Mouse (Mus musculus): ENCODE results near the gene Enpp3. TPM values are rescaled to one million over a fixed set of nuclear protein-coding genes. Genes with fewer than 3 reads are reported as not detected.
A peak's percentile ranks its signal among the peaks of the same experiment; 100 is the strongest.

Gene Enpp3
- polyA plus RNA-seq, 1 experiment from 2014 or later: 10.9 TPM

- Histone ChIP-seq H3K9me3 (ENCODE audit: control insufficient read depth, low read length) (no peaks in the 10 kb centered on the region), H3K36me3 (ENCODE audit: control insufficient read depth, insufficient read depth, low read length) (no peaks in the 10 kb centered on the region), H3K27ac (ENCODE audit: low read depth) (no peak overlapping the region), H3K4me1 (replicated peaks; ENCODE audit: control insufficient read depth, insufficient read depth, low read length) (peaks cover 3% of the 10 kb centered on the region; the same call in 1 of the 2 replicates), H3K4me3 (ENCODE audit: low read depth, low read length) (no peak overlapping the region), H3K9ac (ENCODE audit: low read length) (no peak overlapping the region), H3K4me2 (ENCODE audit: low read length) (no peak overlapping the region), H3K27me3 (replicated peaks; ENCODE audit: control insufficient read depth, insufficient read depth, low read length) (no peaks in the 10 kb centered on the region)
- ATAC-seq (replicated peaks; ENCODE audit: low FRiP score, low TSS enrichment, low read depth): no peak
- WGBS: 78% methylated on average over 3 of the region's 3 CpGs
- DNase-seq (ENCODE audit: low spot score): no peak
These were observed 78.0 kb downstream of the Enpp3 start for GRCm38 (mm10) chr10:24764640-24765039.

- H3K4me1 ChIP-seq (replicated peaks; ENCODE audit: control insufficient read depth, insufficient read depth, low read length): peaks cover 3% of the 10 kb centered on the region; the same call in 1 of the 2 replicates
- H3K36me3 ChIP-seq (ENCODE audit: control insufficient read depth, insufficient read depth, low read length): no peaks in the 10 kb centered on the region
- no peak overlapping the region for H3K4me3 ChIP-seq (ENCODE audit: low read depth, low read length)
- WGBS: 92% methylated on average over 3 of the region's 3 CpGs
- DNase-seq (ENCODE audit: low spot score): no peak
- ATAC-seq (replicated peaks; ENCODE audit: low FRiP score, low TSS enrichment, low read depth): no peak
- no peaks in the 10 kb centered on the region for H3K27me3 ChIP-seq (replicated peaks; ENCODE audit: control insufficient read depth, insufficient read depth, low read length)
- H3K9me3 ChIP-seq (ENCODE audit: control insufficient read depth, low read length): no peaks in the 10 kb centered on the region
- no peak overlapping the region for H3K27ac ChIP-seq (ENCODE audit: low read depth)
- no peak overlapping the region for H3K4me2 ChIP-seq (ENCODE audit: low read length)
- no peak overlapping the region for H3K9ac ChIP-seq (ENCODE audit: low read length)
These were observed 79.4 kb downstream of the Enpp3 start for GRCm38 (mm10) chr10:24763257-24763656.

DNA sequence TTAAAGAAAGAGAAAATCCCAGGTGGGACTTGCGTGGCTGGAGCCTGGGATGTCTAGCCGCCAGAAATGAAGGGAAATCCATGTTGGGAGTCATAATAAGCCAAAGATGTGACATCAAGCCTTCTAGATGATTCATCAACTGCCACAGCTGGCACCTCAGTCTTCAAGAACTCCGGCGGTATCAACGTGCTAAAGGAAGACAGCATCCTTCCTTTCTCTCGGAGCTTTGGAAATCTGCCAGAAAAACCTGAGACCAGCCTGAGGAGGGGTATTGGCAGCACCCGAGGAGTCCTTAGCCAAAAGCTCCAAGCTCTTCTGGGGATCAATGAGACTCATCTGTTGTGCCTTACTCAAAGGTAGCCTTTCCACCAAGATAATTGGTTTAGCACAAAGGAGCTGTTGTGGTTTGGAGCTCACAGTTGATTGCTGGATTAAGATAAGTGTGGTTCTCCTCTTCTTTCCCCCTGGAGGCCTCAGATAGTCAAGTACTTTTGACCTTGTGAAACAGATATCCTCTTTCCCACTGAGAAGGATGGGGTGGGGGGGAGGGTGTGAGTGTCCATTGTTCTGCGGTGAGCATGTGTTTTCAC, 84.2 kb downstream of the Enpp3 start:
- Histone ChIP-seq H3K36me3 (ENCODE audit: control insufficient read depth, insufficient read depth, low read length) (no peaks in the 10 kb centered on the region), H3K4me2 (ENCODE audit: low read length) (no peak overlapping the region), H3K4me3 (ENCODE audit: low read depth, low read length) (no peak overlapping the region), H3K27me3 (replicated peaks; ENCODE audit: control insufficient read depth, insufficient read depth, low read length) (no peaks in the 10 kb centered on the region), H3K4me1 (replicated peaks; ENCODE audit: control insufficient read depth, insufficient read depth, low read length) (no peaks in the 10 kb centered on the region), H3K9me3 (ENCODE audit: control insufficient read depth, low read length) (no peaks in the 10 kb centered on the region), H3K9ac (ENCODE audit: low read length) (no peak overlapping the region), H3K27ac (ENCODE audit: low read depth) (no peak overlapping the region)
- ATAC-seq (replicated peaks; ENCODE audit: low FRiP score, low TSS enrichment, low read depth) (no peak), DNase-seq (ENCODE audit: low spot score) (no peak)
- 60% methylated on average over 8 of the region's 8 CpGs for WGBS

- 69% methylated on average over 9 of the region's 9 CpGs for WGBS
- Histone ChIP-seq H3K27me3 (replicated peaks; ENCODE audit: control insufficient read depth, insufficient read depth, low read length) (no peaks in the 10 kb centered on the region), H3K27ac (ENCODE audit: low read depth) (no peak overlapping the region), H3K4me1 (replicated peaks; ENCODE audit: control insufficient read depth, insufficient read depth, low read length) (no peaks in the 10 kb centered on the region), H3K4me3 (ENCODE audit: low read depth, low read length) (no peak overlapping the region), H3K36me3 (ENCODE audit: control insufficient read depth, insufficient read depth, low read length) (no peaks in the 10 kb centered on the region), H3K4me2 (ENCODE audit: low read length) (peak overlapping the region; percentile 45; the same call in 1 of the 2 replicates), H3K9me3 (ENCODE audit: control insufficient read depth, low read length) (no peaks in the 10 kb centered on the region), H3K9ac (ENCODE audit: low read length) (no peak overlapping the region)
- DNase-seq (ENCODE audit: low spot score) (no peak), ATAC-seq (replicated peaks; ENCODE audit: low FRiP score, low TSS enrichment, low read depth) (no peak)
These were observed 87.6 kb downstream of the Enpp3 start for GRCm38 (mm10) chr10:24754874-24755540.

- ATAC-seq (replicated peaks; ENCODE audit: low FRiP score, low TSS enrichment, low read depth): no peak
- H3K36me3 ChIP-seq (ENCODE audit: control insufficient read depth, insufficient read depth, low read length): no peaks in the 10 kb centered on the region
- H3K27ac ChIP-seq (ENCODE audit: low read depth): peak overlapping the region; percentile 57; the same call in 1 of the 2 replicates
- peak overlapping the region; percentile 45 for H3K4me2 ChIP-seq (ENCODE audit: low read length)
- no peaks in the 10 kb centered on the region for H3K27me3 ChIP-seq (replicated peaks; ENCODE audit: control insufficient read depth, insufficient read depth, low read length)
- DNase-seq (ENCODE audit: low spot score): no peak
- peak overlapping the region; percentile 15; the same call in 1 of the 2 replicates for H3K4me3 ChIP-seq (ENCODE audit: low read depth, low read length)
- H3K4me1 ChIP-seq (replicated peaks; ENCODE audit: control insufficient read depth, insufficient read depth, low read length): no peaks in the 10 kb centered on the region
- 42% methylated on average over 11 of the region's 11 CpGs for WGBS
- H3K9ac ChIP-seq (ENCODE audit: low read length): no peak overlapping the region
- H3K9me3 ChIP-seq (ENCODE audit: control insufficient read depth, low read length): no peaks in the 10 kb centered on the region
These were observed 88.3 kb downstream of the Enpp3 start for GRCm38 (mm10) chr10:24754251-24754835.

- H3K27ac ChIP-seq (ENCODE audit: low read depth): peak overlapping the region; percentile 57; the same call in 1 of the 2 replicates
These were observed 88.9 kb downstream of the Enpp3 start for GRCm38 (mm10) chr10:24753536-24754250.

DNA sequence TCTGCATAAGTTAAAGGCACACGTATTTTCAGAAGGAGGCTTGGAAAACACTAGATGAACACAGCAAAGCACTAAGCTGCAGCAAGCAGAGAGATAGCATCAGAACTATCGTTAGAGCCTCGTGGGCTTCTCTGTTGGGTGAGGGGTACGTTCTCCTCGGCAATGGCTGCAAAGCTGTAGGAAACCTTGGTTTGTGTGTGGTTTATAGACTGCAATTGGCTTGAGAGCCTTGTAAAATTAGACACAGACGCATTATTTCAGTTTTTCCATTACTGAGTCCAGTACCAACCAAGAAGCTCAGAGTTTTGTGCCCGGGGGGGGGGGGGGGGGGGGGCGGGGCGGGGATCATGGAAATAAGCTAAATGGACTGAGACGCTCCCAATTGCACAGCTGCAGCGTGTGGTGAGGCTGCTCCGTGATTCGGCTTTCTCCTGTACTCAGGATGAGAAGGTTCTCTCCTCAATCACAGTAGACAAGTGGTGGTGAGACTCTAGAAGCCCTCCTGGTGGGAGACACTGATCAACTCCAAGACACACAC, 99.6 kb downstream of the Enpp3 start:
- no peaks in the 10 kb centered on the region for H3K4me1 ChIP-seq (replicated peaks; ENCODE audit: control insufficient read depth, insufficient read depth, low read length)

More at GRCm38 (mm10) chr10:24753536-24754250, 88.9 kb downstream of the Enpp3 start:
- WGBS: 57% methylated on average over 16 of the region's 16 CpGs
- H3K4me2 ChIP-seq (ENCODE audit: low read length): peak overlapping the region; percentile 45
- ATAC-seq (replicated peaks; ENCODE audit: low FRiP score, low TSS enrichment, low read depth) (0 out of 2 replicates have a peak, but pooled peaks have one; percentile 47), DNase-seq (ENCODE audit: low spot score) (no peak)
- H3K4me1 ChIP-seq (replicated peaks; ENCODE audit: control insufficient read depth, insufficient read depth, low read length): no peaks in the 10 kb centered on the region
- peak overlapping the region; percentile 15; the same call in 1 of the 2 replicates for H3K4me3 ChIP-seq (ENCODE audit: low read depth, low read length)
- H3K9ac ChIP-seq (ENCODE audit: low read length): no peak overlapping the region
- no peaks in the 10 kb centered on the region for H3K27me3 ChIP-seq (replicated peaks; ENCODE audit: control insufficient read depth, insufficient read depth, low read length)
- no peaks in the 10 kb centered on the region for H3K9me3 ChIP-seq (ENCODE audit: control insufficient read depth, low read length)
- H3K36me3 ChIP-seq (ENCODE audit: control insufficient read depth, insufficient read depth, low read length): no peaks in the 10 kb centered on the region

More for the DNA sequence above, 99.6 kb downstream of the Enpp3 start:
- no peaks in the 10 kb centered on the region for H3K9me3 ChIP-seq (ENCODE audit: control insufficient read depth, low read length)
- 74% methylated on average over 13 of the region's 13 CpGs for WGBS
- no peak overlapping the region for H3K4me2 ChIP-seq (ENCODE audit: low read length)
- H3K27ac ChIP-seq (ENCODE audit: low read depth): no peak overlapping the region
- H3K36me3 ChIP-seq (ENCODE audit: control insufficient read depth, insufficient read depth, low read length): no peaks in the 10 kb centered on the region
- no peak overlapping the region for H3K4me3 ChIP-seq (ENCODE audit: low read depth, low read length)
- ATAC-seq (replicated peaks; ENCODE audit: low FRiP score, low TSS enrichment, low read depth): no peak
- no peak for DNase-seq (ENCODE audit: low spot score)
- H3K27me3 ChIP-seq (replicated peaks; ENCODE audit: control insufficient read depth, insufficient read depth, low read length): no peaks in the 10 kb centered on the region
- H3K9ac ChIP-seq (ENCODE audit: low read length): no peak overlapping the region
